Mouse (Mus musculus): ENCODE measurements around the gene Fchsd2.

GRCm38 (mm10) chr7:101127737-101128136 is 35.1 kb downstream of the Fchsd2 start:
- no peak for TF ChIP-seq POLR2A (IDR thresholded peaks at IDR 0.05; ENCODE audit: low read depth, low read length)
- TF ChIP-seq CTCF (IDR thresholded peaks at IDR 0.05; ENCODE audit: extremely low read depth, insufficient read depth, insufficient read length, insufficient replicate concordance), result no peak
